Comparison of ENCODE assay signal across 9 mouse cellular contexts in genomic region chr5:99927951-99928350, GRCm38 (mm10). TPM values are rescaled to one million over a fixed set of nuclear protein-coding genes. Genes with fewer than 3 reads are reported as not detected.
DNase-seq lines count a peak whose midpoint lies in the region; ATAC-seq and TF ChIP-seq lines count a peak whose summit lies in the region.
"Had no signal": no experiment of that assay in that cellular context is flagged by ENCODE, and none has a peak within 500 bp of the region (broad histone marks: within the 10 kb centered on the region; RNA-seq: fewer than 3 reads in every experiment).

No protein-coding gene starts in this region.

- no peak overlapping the region for H3K27ac ChIP-seq in forebrain, embryonic 10.5 days
- H3K27ac ChIP-seq in forebrain, embryonic 16.5 days (ENCODE audit: low read length) = no peak overlapping the region
- no peak overlapping the region for H3K27ac ChIP-seq in testis, adult 2 months (ENCODE audit: control insufficient read depth, insufficient read depth, low read depth, low read length)
- H3K27ac ChIP-seq in neural tube, embryonic 11.5 days (ENCODE audit: low read depth, low read length) = no peak overlapping the region
- H3K27ac ChIP-seq: stomach, embryonic 15.5 days had no signal

- H3K27me3 ChIP-seq in forebrain, embryonic 10.5 days (ENCODE audit: poor library complexity, severe bottlenecking) = no peaks in the 10 kb centered on the region
- no peaks in the 10 kb centered on the region for H3K27me3 ChIP-seq in forebrain, embryonic 16.5 days (replicated peaks; ENCODE audit: control insufficient read depth, insufficient read depth, low read length)
- H3K27me3 ChIP-seq in testis, adult 2 months (ENCODE audit: control insufficient read depth, insufficient read depth, low read length) = no peaks in the 10 kb centered on the region
- H3K27me3 ChIP-seq in neural tube, embryonic 11.5 days (ENCODE audit: control insufficient read depth, insufficient read depth, low read length) = no peaks in the 10 kb centered on the region
- H3K27me3 ChIP-seq: stomach, embryonic 15.5 days had no signal

- no peak overlapping the region for H3K4me3 ChIP-seq in forebrain, embryonic 10.5 days
- no peak overlapping the region for H3K4me3 ChIP-seq in forebrain, embryonic 16.5 days (replicated peaks; ENCODE audit: low read length)
- no peak overlapping the region for H3K4me3 ChIP-seq in testis, adult 2 months (ENCODE audit: control insufficient read depth, low read depth, low read length)
- no peak overlapping the region for H3K4me3 ChIP-seq in neural tube, embryonic 11.5 days (ENCODE audit: low read depth, low read length)
- H3K4me3 ChIP-seq: stomach, embryonic 15.5 days had no signal

- TF ChIP-seq POLR2A in testis, adult 2 months (IDR thresholded peaks at IDR 0.05; ENCODE audit: control insufficient read depth, low read depth, low read length) = no peak

- TF ChIP-seq CTCF in testis, adult 2 months (IDR thresholded peaks at IDR 0.05; ENCODE audit: control insufficient read depth, insufficient read depth, insufficient replicate concordance, low read depth, low read length) = peak; percentile 65; the same call in 1 of the 2 replicates

- no peaks in the 10 kb centered on the region for H3K36me3 ChIP-seq in forebrain, embryonic 10.5 days (replicated peaks)
- no peaks in the 10 kb centered on the region for H3K36me3 ChIP-seq in forebrain, embryonic 16.5 days (ENCODE audit: control insufficient read depth, insufficient read depth)
- no peaks in the 10 kb centered on the region for H3K36me3 ChIP-seq in testis, adult 2 months (ENCODE audit: control insufficient read depth, insufficient read depth, low read length)
- H3K36me3 ChIP-seq in neural tube, embryonic 11.5 days (ENCODE audit: control insufficient read depth, insufficient read depth, low read length) = no peaks in the 10 kb centered on the region
- H3K36me3 ChIP-seq: stomach, embryonic 15.5 days had no signal

- WGBS in forebrain, embryonic 10.5 days = 44% methylated on average over 4 of the region's 4 CpGs
- 57% methylated on average over 4 of the region's 4 CpGs for WGBS in forebrain, embryonic 16.5 days
- 48% methylated on average over 4 of the region's 4 CpGs for WGBS in neural tube, embryonic 11.5 days

- H3K4me1 ChIP-seq in forebrain, embryonic 10.5 days = no peaks in the 10 kb centered on the region
- H3K4me1 ChIP-seq in forebrain, embryonic 16.5 days (replicated peaks; ENCODE audit: control insufficient read depth, insufficient read depth, low read length) = no peaks in the 10 kb centered on the region
- no peaks in the 10 kb centered on the region for H3K4me1 ChIP-seq in testis, adult 2 months (ENCODE audit: control insufficient read depth, insufficient read depth, low read length)
- H3K4me1 ChIP-seq in neural tube, embryonic 11.5 days (ENCODE audit: control insufficient read depth, insufficient read depth, low read length) = no peaks in the 10 kb centered on the region
- H3K4me1 ChIP-seq: stomach, embryonic 15.5 days had no signal

- peak; percentile 30 for DNase-seq in forebrain, embryonic 10.5 days (ENCODE audit: extremely low spot score, low spot score)
- no peak for DNase-seq in testis, postnatal 14 days (ENCODE audit: low spot score)
- DNase-seq in embryo, embryonic 10.5 days (ENCODE audit: low spot score) = peak; percentile 77
- peak; percentile 67 for DNase-seq in kidney, postnatal 10 days
- peak; percentile 45 for DNase-seq in neural tube, embryonic 11.5 days (ENCODE audit: low spot score)
- no peak for DNase-seq in ovary, postnatal 36 days (ENCODE audit: low spot score)

- H3K9me3 ChIP-seq in forebrain, embryonic 10.5 days = no peaks in the 10 kb centered on the region
- no peaks in the 10 kb centered on the region for H3K9me3 ChIP-seq in forebrain, embryonic 16.5 days (ENCODE audit: control insufficient read depth, low read length)
- H3K9me3 ChIP-seq in neural tube, embryonic 11.5 days (ENCODE audit: control insufficient read depth, low read length) = no peaks in the 10 kb centered on the region
- H3K9me3 ChIP-seq: stomach, embryonic 15.5 days had no signal

- no peak overlapping the region for H3K4me2 ChIP-seq in forebrain, embryonic 16.5 days (ENCODE audit: low read length)
- no peak overlapping the region for H3K4me2 ChIP-seq in neural tube, embryonic 11.5 days (ENCODE audit: low read depth)
- H3K4me2 ChIP-seq: stomach, embryonic 15.5 days had no signal

- no peak for ATAC-seq in forebrain, embryonic 16.5 days
- no peak for ATAC-seq in neural tube, embryonic 11.5 days (ENCODE audit: insufficient read depth, low FRiP score, low TSS enrichment)

- no peak overlapping the region for H3K9ac ChIP-seq in forebrain, embryonic 16.5 days (replicated peaks; ENCODE audit: low read depth, low read length)
- H3K9ac ChIP-seq in neural tube, embryonic 11.5 days (ENCODE audit: low read length) = no peak overlapping the region
- H3K9ac ChIP-seq: stomach, embryonic 15.5 days had no signal

RNA-seq across cellular contexts. Expression of gene Vamp9, which starts 21.9 kb away (rescaled TPM):
- polyA plus RNA-seq in forebrain, embryonic 10.5 days (2016; fragmentation: Nextera tagmentation; extraction: Ambion mirVana) = 0.25 and 0.30 TPM in 2 replicates
- polyA plus RNA-seq in forebrain, embryonic 16.5 days (2015; fragmentation: Nextera tagmentation; extraction: Ambion mirVana) = 0.78 and 1.0 TPM in 2 replicates
- 2.9 and 3.7 TPM in 2 replicates for polyA plus RNA-seq in testis, adult 2 months (2012; rRNA removed)
- not detected in 2 replicates for polyA plus RNA-seq in neural tube, embryonic 11.5 days (2014; fragmentation: Nextera tagmentation; extraction: Ambion mirVana)

RNA-seq across cellular contexts. Expression of gene Hnrnpd, which starts 50.8 kb away (rescaled TPM):
- polyA plus RNA-seq in forebrain, embryonic 10.5 days (2016; fragmentation: Nextera tagmentation; extraction: Ambion mirVana) = 200 and 207 TPM in 2 replicates
- 164 and 187 TPM in 2 replicates for polyA plus RNA-seq in forebrain, embryonic 16.5 days (2015; fragmentation: Nextera tagmentation; extraction: Ambion mirVana)
- 19.3 and 28.3 TPM in 2 replicates for polyA plus RNA-seq in testis, adult 2 months (2012; rRNA removed)
- 277 and 289 TPM in 2 replicates for polyA plus RNA-seq in neural tube, embryonic 11.5 days (2014; fragmentation: Nextera tagmentation; extraction: Ambion mirVana)

RNA-seq across cellular contexts. Expression of gene 4930524J08Rik, which starts 50.9 kb away (rescaled TPM):
- polyA plus RNA-seq in forebrain, embryonic 10.5 days (2016; fragmentation: Nextera tagmentation; extraction: Ambion mirVana) = 1.7 and 2.2 TPM in 2 replicates
- 2.2 and 3.1 TPM in 2 replicates for polyA plus RNA-seq in forebrain, embryonic 16.5 days (2015; fragmentation: Nextera tagmentation; extraction: Ambion mirVana)
- polyA plus RNA-seq in testis, adult 2 months (2012; rRNA removed) = 14.1 and 17.2 TPM in 2 replicates
- polyA plus RNA-seq in neural tube, embryonic 11.5 days (2014; fragmentation: Nextera tagmentation; extraction: Ambion mirVana) = 2.1 and 2.2 TPM in 2 replicates

Comparison
In these comparisons a context has a peak if more than half of its experiments do, and no peak if none do; other contexts are left out.
1. DNase-seq: peak in forebrain, embryonic 10.5 days (single experiment), embryo, embryonic 10.5 days (single experiment), kidney, postnatal 10 days (single experiment) and neural tube, embryonic 11.5 days (single experiment); none in testis, postnatal 14 days (single experiment) and ovary, postnatal 36 days (single experiment).